Mouse (Mus musculus): ENCODE data around the gene Actr2. TPM values are rescaled to one million over a fixed set of nuclear protein-coding genes. Genes with fewer than 3 reads are reported as not detected.
A peak's percentile ranks its signal among the peaks of the same experiment; 100 is the strongest.
"Not testable (repeated sequence)": the region's sequence is repeated elsewhere in the genome, so short reads cannot be mapped to it uniquely, and the experiment has no call there.

Gene Actr2
- polyA plus RNA-seq, 1 experiment from 2014 or later: 208 TPM

GRCm38 (mm10) chr11:20086306-20086705 lies 26.4 kb downstream of the Actr2 start:
- peaks cover 14% of the 10 kb centered on the region for H3K36me3 ChIP-seq (ENCODE audit: control insufficient read depth, insufficient read depth)
- no peak overlapping the region for H3K9ac ChIP-seq (replicated peaks; ENCODE audit: low read depth, low read length)
- no peak overlapping the region for H3K4me2 ChIP-seq (ENCODE audit: low read length)
- H3K9me3 ChIP-seq (ENCODE audit: control insufficient read depth, low read length): no peaks in the 10 kb centered on the region
- H3K27me3 ChIP-seq (replicated peaks; ENCODE audit: control insufficient read depth, insufficient read depth, low read length): no peaks in the 10 kb centered on the region
- no peak overlapping the region for H3K4me3 ChIP-seq (replicated peaks; ENCODE audit: low read length)
- no peak for ATAC-seq
- H3K27ac ChIP-seq (ENCODE audit: low read length): no peak overlapping the region
- no peaks in the 10 kb centered on the region for H3K4me1 ChIP-seq (replicated peaks; ENCODE audit: control insufficient read depth, insufficient read depth, low read length)

- Histone ChIP-seq H3K27me3 (replicated peaks; ENCODE audit: control insufficient read depth, insufficient read depth, low read length) (no peaks in the 10 kb centered on the region), H3K36me3 (ENCODE audit: control insufficient read depth, insufficient read depth) (peaks cover 11% of the 10 kb centered on the region), H3K9ac (replicated peaks; ENCODE audit: low read depth, low read length) (no peak overlapping the region), H3K4me3 (replicated peaks; ENCODE audit: low read length) (no peak overlapping the region), H3K27ac (ENCODE audit: low read length) (no peak overlapping the region), H3K4me2 (ENCODE audit: low read length) (no peak overlapping the region), H3K9me3 (ENCODE audit: control insufficient read depth, low read length) (no peaks in the 10 kb centered on the region), H3K4me1 (replicated peaks; ENCODE audit: control insufficient read depth, insufficient read depth, low read length) (no peaks in the 10 kb centered on the region)
- 97% methylated on average over 2 of the region's 2 CpGs for WGBS
- no peak for ATAC-seq
These were observed 27.1 kb downstream of the Actr2 start for GRCm38 (mm10) chr11:20085635-20086034.

GRCm38 (mm10) chr11:20075415-20075814 lies 37.3 kb downstream of the Actr2 start:
- H3K27me3 ChIP-seq (replicated peaks; ENCODE audit: control insufficient read depth, insufficient read depth, low read length): no peaks in the 10 kb centered on the region
- H3K4me1 ChIP-seq (replicated peaks; ENCODE audit: control insufficient read depth, insufficient read depth, low read length): no peaks in the 10 kb centered on the region
- H3K9me3 ChIP-seq (ENCODE audit: control insufficient read depth, low read length): no peaks in the 10 kb centered on the region
- H3K4me2 ChIP-seq (ENCODE audit: low read length): no peak overlapping the region
- H3K27ac ChIP-seq (ENCODE audit: low read length): no peak overlapping the region
- no peak for ATAC-seq
- H3K4me3 ChIP-seq (replicated peaks; ENCODE audit: low read length): no peak overlapping the region
- no peak overlapping the region for H3K9ac ChIP-seq (replicated peaks; ENCODE audit: low read depth, low read length)
- H3K36me3 ChIP-seq (ENCODE audit: control insufficient read depth, insufficient read depth): peaks cover 20% of the 10 kb centered on the region
- 80% methylated on average over 1 of the region's 1 CpGs for WGBS

GRCm38 (mm10) chr11:20072826-20073225 lies 39.9 kb downstream of the Actr2 start:
- Histone ChIP-seq H3K4me1 (replicated peaks; ENCODE audit: control insufficient read depth, insufficient read depth, low read length) (no peaks in the 10 kb centered on the region), H3K9ac (replicated peaks; ENCODE audit: low read depth, low read length) (no peak overlapping the region), H3K9me3 (ENCODE audit: control insufficient read depth, low read length) (no peaks in the 10 kb centered on the region), H3K36me3 (ENCODE audit: control insufficient read depth, insufficient read depth) (peaks cover 11% of the 10 kb centered on the region), H3K27ac (ENCODE audit: low read length) (no peak overlapping the region), H3K4me2 (ENCODE audit: low read length) (no peak overlapping the region), H3K4me3 (replicated peaks; ENCODE audit: low read length) (no peak overlapping the region), H3K27me3 (replicated peaks; ENCODE audit: control insufficient read depth, insufficient read depth, low read length) (no peaks in the 10 kb centered on the region)
- 97% methylated on average over 5 of the region's 5 CpGs for WGBS
- 0 out of 2 replicates have a peak, but pooled peaks have one; percentile 23 for ATAC-seq

GRCm38 (mm10) chr11:20072174-20072573 lies 40.5 kb downstream of the Actr2 start:
- no peaks in the 10 kb centered on the region for H3K9me3 ChIP-seq (ENCODE audit: control insufficient read depth, low read length)
- no peak overlapping the region for H3K4me2 ChIP-seq (ENCODE audit: low read length)
- 76% methylated on average over 3 of the region's 3 CpGs for WGBS
- H3K4me1 ChIP-seq (replicated peaks; ENCODE audit: control insufficient read depth, insufficient read depth, low read length): no peaks in the 10 kb centered on the region
- 0 out of 2 replicates have a peak, but pooled peaks have one; percentile 48 for ATAC-seq
- no peaks in the 10 kb centered on the region for H3K27me3 ChIP-seq (replicated peaks; ENCODE audit: control insufficient read depth, insufficient read depth, low read length)
- H3K27ac ChIP-seq (ENCODE audit: low read length): no peak overlapping the region
- H3K4me3 ChIP-seq (replicated peaks; ENCODE audit: low read length): no peak overlapping the region
- H3K9ac ChIP-seq (replicated peaks; ENCODE audit: low read depth, low read length): no peak overlapping the region
- peaks cover 10% of the 10 kb centered on the region for H3K36me3 ChIP-seq (ENCODE audit: control insufficient read depth, insufficient read depth)

- Histone ChIP-seq H3K4me3 (replicated peaks; ENCODE audit: low read length) (no peak overlapping the region), H3K9ac (replicated peaks; ENCODE audit: low read depth, low read length) (no peak overlapping the region), H3K9me3 (ENCODE audit: control insufficient read depth, low read length) (no peaks in the 10 kb centered on the region), H3K4me1 (replicated peaks; ENCODE audit: control insufficient read depth, insufficient read depth, low read length) (peaks cover 5% of the 10 kb centered on the region), H3K27ac (ENCODE audit: low read length) (no peak overlapping the region), H3K36me3 (ENCODE audit: control insufficient read depth, insufficient read depth) (no peaks in the 10 kb centered on the region; the same call in none of the 2 replicates), H3K27me3 (replicated peaks; ENCODE audit: control insufficient read depth, insufficient read depth, low read length) (no peaks in the 10 kb centered on the region), H3K4me2 (ENCODE audit: low read length) (no peak overlapping the region)
- 96% methylated on average over 6 of the region's 6 CpGs for WGBS
- no peak for ATAC-seq
These were observed 44.2 kb downstream of the Actr2 start for GRCm38 (mm10) chr11:20068346-20069004.

GRCm38 (mm10) chr11:20067521-20067920 lies 45.2 kb downstream of the Actr2 start:
- no peak for ATAC-seq
- Histone ChIP-seq H3K4me1 (replicated peaks; ENCODE audit: control insufficient read depth, insufficient read depth, low read length) (peaks cover 5% of the 10 kb centered on the region), H3K4me3 (replicated peaks; ENCODE audit: low read length) (no peak overlapping the region), H3K9ac (replicated peaks; ENCODE audit: low read depth, low read length) (no peak overlapping the region), H3K27ac (ENCODE audit: low read length) (no peak overlapping the region), H3K36me3 (ENCODE audit: control insufficient read depth, insufficient read depth) (no peaks in the 10 kb centered on the region; the same call in none of the 2 replicates), H3K4me2 (ENCODE audit: low read length) (no peak overlapping the region), H3K27me3 (replicated peaks; ENCODE audit: control insufficient read depth, insufficient read depth, low read length) (no peaks in the 10 kb centered on the region), H3K9me3 (ENCODE audit: control insufficient read depth, low read length) (no peaks in the 10 kb centered on the region)
- 70% methylated on average over 1 of the region's 1 CpGs for WGBS

- Histone ChIP-seq H3K4me3 (replicated peaks; ENCODE audit: low read length) (no peak overlapping the region), H3K27me3 (replicated peaks; ENCODE audit: control insufficient read depth, insufficient read depth, low read length) (no peaks in the 10 kb centered on the region), H3K9me3 (ENCODE audit: control insufficient read depth, low read length) (no peaks in the 10 kb centered on the region), H3K9ac (replicated peaks; ENCODE audit: low read depth, low read length) (no peak overlapping the region), H3K4me1 (replicated peaks; ENCODE audit: control insufficient read depth, insufficient read depth, low read length) (peaks cover 5% of the 10 kb centered on the region), H3K27ac (ENCODE audit: low read length) (no peak overlapping the region), H3K36me3 (ENCODE audit: control insufficient read depth, insufficient read depth) (peaks cover under 1% of the 10 kb centered on the region), H3K4me2 (ENCODE audit: low read length) (no peak overlapping the region)
- no peak for ATAC-seq
- 94% methylated on average over 1 of the region's 1 CpGs for WGBS
These were observed 46.6 kb downstream of the Actr2 start for GRCm38 (mm10) chr11:20066106-20066505.

- H3K9ac ChIP-seq (replicated peaks; ENCODE audit: low read depth, low read length): no peak overlapping the region
- H3K36me3 ChIP-seq (ENCODE audit: control insufficient read depth, insufficient read depth): peaks cover 7% of the 10 kb centered on the region
- H3K9me3 ChIP-seq (ENCODE audit: control insufficient read depth, low read length): no peaks in the 10 kb centered on the region
- ATAC-seq: no peak
- WGBS: 93% methylated on average over 2 of the region's 2 CpGs
- no peak overlapping the region for H3K4me3 ChIP-seq (replicated peaks; ENCODE audit: low read length)
- peaks cover 5% of the 10 kb centered on the region for H3K4me1 ChIP-seq (replicated peaks; ENCODE audit: control insufficient read depth, insufficient read depth, low read length)
- no peaks in the 10 kb centered on the region for H3K27me3 ChIP-seq (replicated peaks; ENCODE audit: control insufficient read depth, insufficient read depth, low read length)
- no peak overlapping the region for H3K27ac ChIP-seq (ENCODE audit: low read length)
- no peak overlapping the region for H3K4me2 ChIP-seq (ENCODE audit: low read length)
These were observed 47.8 kb downstream of the Actr2 start for GRCm38 (mm10) chr11:20064926-20065325.

- H3K9ac ChIP-seq (replicated peaks; ENCODE audit: low read depth, low read length); H3K27ac ChIP-seq (ENCODE audit: low read length); H3K36me3 ChIP-seq (ENCODE audit: control insufficient read depth, insufficient read depth); H3K4me1 ChIP-seq (replicated peaks; ENCODE audit: control insufficient read depth, insufficient read depth, low read length); H3K4me3 ChIP-seq (replicated peaks; ENCODE audit: low read length); H3K4me2 ChIP-seq (ENCODE audit: low read length); H3K27me3 ChIP-seq (replicated peaks; ENCODE audit: control insufficient read depth, insufficient read depth, low read length); ATAC-seq; H3K9me3 ChIP-seq (ENCODE audit: control insufficient read depth, low read length): not testable (repeated sequence)
- 6% methylated on average over 2 of the region's 2 CpGs for WGBS
These were observed 48.6 kb downstream of the Actr2 start for GRCm38 (mm10) chr11:20064086-20064485.

Measured in forebrain, embryonic 16.5 days (tissue).